Mouse (Mus musculus) midbrain, postnatal 0 days (tissue): Measurements from ENCODE around the gene Bcas3. TPM values are rescaled to one million over a fixed set of nuclear protein-coding genes. Genes with fewer than 3 reads are reported as not detected.
A peak's percentile ranks its signal among the peaks of the same experiment; 100 is the strongest.

Experiments used
- ATAC-seq: fragments of 200-750 bp; cut with Nextera tagmentation; 2 replicates; pipeline ENCODE4 v1.8.0; 2017; ENCODE audit warnings: moderate number of reproducible peaks, mild to moderate bottlenecking, moderate TSS enrichment, moderate library complexity; ENCODE audit not compliant: low FRiP score
- DNase-seq: peaks from one replicate; pipeline ENCODE4 v3.0.0-alpha.2; 2015; ENCODE audit warnings: low spot score
- H3K27ac ChIP-seq: fragments of 300-500 bp; sonication (generic); 2 replicates; pipeline ENCODE4 v1.5.1; 2014; ENCODE audit warnings: low read depth, mild to moderate bottlenecking, low read length, mixed read lengths
- H3K27me3 ChIP-seq: fragments of 300-500 bp; sonication (generic); 2 replicates; pipeline ENCODE4 v1.6.1; 2014; ENCODE audit warnings: low read length, control low read depth, mixed read lengths; ENCODE audit not compliant: insufficient read depth
- H3K36me3 ChIP-seq: fragments of 300-500 bp; sonication (generic); 2 replicates; pipeline ENCODE4 v1.6.1; 2014; ENCODE audit warnings: low read length, control low read depth, mixed read lengths; ENCODE audit not compliant: insufficient read depth
- H3K4me1 ChIP-seq: fragments of 300-500 bp; sonication (generic); 2 replicates; pipeline ENCODE4 v1.6.1; 2014; ENCODE audit warnings: mild to moderate bottlenecking, control low read depth, antibody characterized with exemption, low read length, mixed read lengths; ENCODE audit not compliant: insufficient read depth
- H3K4me2 ChIP-seq: fragments of 300-500 bp; sonication (generic); 2 replicates; pipeline ENCODE4 v1.6.1; 2014; ENCODE audit warnings: low read depth, mild to moderate bottlenecking, low read length, mixed read lengths; ENCODE audit not compliant: poor library complexity, severe bottlenecking
- H3K4me3 ChIP-seq: fragments of 300-500 bp; sonication (generic); 2 replicates; pipeline ENCODE4 v1.5.1; 2014; ENCODE audit warnings: low read depth, mild to moderate bottlenecking, low read length, moderate library complexity
- H3K9ac ChIP-seq: fragments of 300-500 bp; sonication (generic); replicated peaks from 2 replicates; pipeline ENCODE4 v1.6.1; 2014; ENCODE audit warnings: mild to moderate bottlenecking, low read length, moderate library complexity, mixed read lengths; ENCODE audit not compliant: poor library complexity, severe bottlenecking
- H3K9me3 ChIP-seq: fragments of 300-500 bp; sonication (generic); 2 replicates; pipeline ENCODE4 v1.6.1; 2016; ENCODE audit warnings: low read length, control low read depth
- CTCF ChIP-seq: IDR thresholded peaks from 2 replicates; pipeline ENCODE4 v1.5.1; 2016; ENCODE audit warnings: antibody characterized with exemption, mild to moderate bottlenecking
- WGBS: fragments of 180-500 bp; shearing (Covaris S2); extraction: QIAGEN DNeasy Blood & Tissue Kit; methylation state at CpG from one replicate; pipeline ENCODE4 v1.1.7; 2014; 5-methylcytosine and 5-hydroxymethylcytosine counted together
- polyA plus RNA-seq: library from polyadenylated mRNA; unstranded; fragments of >200 nt; fragmentation: Nextera tagmentation; extraction: Ambion mirVana; gene quantifications from 2 replicates; pipeline ENCODE4 v1.2.1, GENCODE M21; 2015
- total RNA-seq: library from RNA; depleted of rRNA; stranded (reverse); fragments of >200 nt; gene quantifications from 2 replicates; pipeline ENCODE4 v1.2.3, GENCODE M21; 2014

Gene Bcas3
- total and polyA plus RNA-seq, 2 experiments from 2014 or later: 28.4 to 34.7 TPM

- H3K27me3 ChIP-seq: no peaks in the 10 kb centered on the region
Measured at GRCm38 (mm10) chr11:85383975-85384821, 31.2 kb downstream of the Bcas3 start.

DNA sequence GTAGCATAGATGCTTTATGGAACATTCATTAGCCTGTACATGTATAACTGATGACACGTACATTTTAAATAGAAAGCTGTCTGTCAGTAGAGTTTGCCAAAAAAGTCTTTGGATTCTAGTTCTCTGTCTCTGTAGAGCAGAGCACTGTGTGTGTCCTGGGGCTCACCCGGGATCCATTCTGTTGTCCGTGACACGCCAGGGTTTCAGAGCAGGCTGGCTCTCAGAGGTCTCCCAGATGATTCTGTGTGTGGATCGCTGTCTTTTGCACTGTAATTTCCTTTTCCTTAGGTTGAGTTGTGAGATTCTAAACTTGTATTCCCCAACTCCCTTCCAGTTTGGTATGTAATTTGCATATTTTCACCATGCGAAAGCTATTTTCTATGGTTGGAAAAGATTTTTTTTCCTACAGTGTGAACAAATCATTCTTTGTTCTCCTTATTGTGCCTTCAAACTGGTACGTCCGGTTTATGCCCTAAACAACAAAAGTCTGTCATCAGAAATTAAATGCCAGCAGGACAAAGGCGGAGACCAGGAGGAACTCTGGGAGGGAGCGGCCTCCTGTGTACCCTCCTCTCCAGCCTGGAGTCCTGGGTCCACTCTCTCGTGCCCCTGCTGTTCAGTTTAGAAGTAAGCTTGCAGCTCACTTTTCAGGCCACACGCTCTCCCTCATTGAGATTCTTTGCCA is 39.4 kb downstream of the Bcas3 start:
- WGBS: 34% methylated on average over 12 of the region's 12 CpGs
- peak; percentile 8 for DNase-seq
- H3K9ac ChIP-seq: no peak overlapping the region
- no peak for ATAC-seq
- no peaks in the 10 kb centered on the region for H3K27me3 ChIP-seq
- H3K4me1 ChIP-seq: no peaks in the 10 kb centered on the region
- no peaks in the 10 kb centered on the region for H3K9me3 ChIP-seq
- H3K27ac ChIP-seq: no peak overlapping the region
- no peak overlapping the region for H3K4me2 ChIP-seq
- H3K4me3 ChIP-seq: no peak overlapping the region
- H3K36me3 ChIP-seq: no peaks in the 10 kb centered on the region
- no peak for TF ChIP-seq CTCF

More at GRCm38 (mm10) chr11:85383975-85384821, 31.2 kb downstream of the Bcas3 start:
- Histone ChIP-seq H3K36me3 (no peaks in the 10 kb centered on the region), H3K9ac (no peak overlapping the region), H3K27ac (no peak overlapping the region), H3K4me1 (no peaks in the 10 kb centered on the region), H3K9me3 (no peaks in the 10 kb centered on the region), H3K4me3 (no peak overlapping the region), H3K4me2 (no peak overlapping the region)
- DNase-seq (no peak), ATAC-seq (no peak)
- TF ChIP-seq CTCF: no peak
- WGBS: 80% methylated on average over 7 of the region's 7 CpGs

- Histone ChIP-seq H3K9me3 (no peaks in the 10 kb centered on the region), H3K9ac (no peak overlapping the region; the same call in 1 of the 2 replicates), H3K27me3 (no peaks in the 10 kb centered on the region), H3K36me3 (no peaks in the 10 kb centered on the region), H3K27ac (no peak overlapping the region), H3K4me3 (no peak overlapping the region), H3K4me1 (no peaks in the 10 kb centered on the region), H3K4me2 (no peak overlapping the region)
- 31% methylated on average over 9 of the region's 9 CpGs for WGBS
- TF ChIP-seq CTCF: no peak
- DNase-seq (peak; percentile 22), ATAC-seq (no peak)
Measured at GRCm38 (mm10) chr11:85392864-85393220, 39.9 kb downstream of the Bcas3 start.

GRCm38 (mm10) chr11:85393990-85394389 is 41.0 kb downstream of the Bcas3 start:
- no peak overlapping the region for H3K4me2 ChIP-seq
- peak; percentile 39 for TF ChIP-seq CTCF
- DNase-seq (peak; percentile 26), ATAC-seq (no peak)
- WGBS: 60% methylated on average over 3 of the region's 3 CpGs
- no peaks in the 10 kb centered on the region for H3K27me3 ChIP-seq
- no peak overlapping the region for H3K27ac ChIP-seq
- H3K4me1 ChIP-seq: no peaks in the 10 kb centered on the region
- H3K9ac ChIP-seq: no peak overlapping the region
- H3K36me3 ChIP-seq: no peaks in the 10 kb centered on the region
- H3K9me3 ChIP-seq: no peaks in the 10 kb centered on the region
- H3K4me3 ChIP-seq: no peak overlapping the region

- no peaks in the 10 kb centered on the region for H3K36me3 ChIP-seq
- no peaks in the 10 kb centered on the region for H3K9me3 ChIP-seq
- 37% methylated on average over 7 of the region's 7 CpGs for WGBS
- H3K4me3 ChIP-seq: no peak overlapping the region
- H3K4me2 ChIP-seq: no peak overlapping the region
- no peaks in the 10 kb centered on the region for H3K4me1 ChIP-seq
- H3K27ac ChIP-seq: no peak overlapping the region
- DNase-seq (no peak), ATAC-seq (no peak)
- TF ChIP-seq CTCF: no peak
- H3K27me3 ChIP-seq: no peaks in the 10 kb centered on the region
- H3K9ac ChIP-seq: no peak overlapping the region
Measured at GRCm38 (mm10) chr11:85395361-85395760, 42.4 kb downstream of the Bcas3 start.

GRCm38 (mm10) chr11:85406531-85406930 is 53.6 kb downstream of the Bcas3 start:
- Histone ChIP-seq H3K27ac (no peak overlapping the region), H3K9me3 (no peaks in the 10 kb centered on the region), H3K4me1 (no peaks in the 10 kb centered on the region), H3K4me3 (no peak overlapping the region), H3K4me2 (no peak overlapping the region), H3K36me3 (no peaks in the 10 kb centered on the region), H3K27me3 (no peaks in the 10 kb centered on the region), H3K9ac (no peak overlapping the region)
- DNase-seq (peak; percentile 11), ATAC-seq (no peak)
- 55% methylated on average over 3 of the region's 3 CpGs for WGBS
- no peak for TF ChIP-seq CTCF
